Mouse (Mus musculus) intestine, postnatal 0 days (tissue): ENCODE data around the gene Mkrn3. TPM values are rescaled to one million over a fixed set of nuclear protein-coding genes. Genes with fewer than 3 reads are reported as not detected.
A peak's percentile ranks its signal among the peaks of the same experiment; 100 is the strongest.

ENCODE experiments used
- ATAC-seq: fragments of 200-750 bp; cut with Nextera tagmentation; 2 replicates; pipeline ENCODE4 v1.8.0; 2017; ENCODE audit warnings: mild to moderate bottlenecking, moderate TSS enrichment, moderate library complexity
- H3K27ac ChIP-seq: fragments of 300-500 bp; sonication (generic); 2 replicates; pipeline ENCODE4 v1.5.1; 2014; ENCODE audit warnings: mild to moderate bottlenecking, low read depth, low read length, moderate library complexity
- H3K27me3 ChIP-seq: fragments of 300-500 bp; sonication (generic); replicated peaks from 2 replicates; pipeline ENCODE4 v1.6.1; 2014; ENCODE audit warnings: low read length, mixed read lengths; ENCODE audit not compliant: control insufficient read depth, insufficient read depth
- H3K36me3 ChIP-seq: fragments of 300-500 bp; sonication (generic); 2 replicates; pipeline ENCODE4 v1.6.1; 2014; ENCODE audit warnings: mild to moderate bottlenecking, moderate library complexity; ENCODE audit not compliant: control insufficient read depth, insufficient read depth
- H3K4me1 ChIP-seq: fragments of 300-500 bp; sonication (generic); replicated peaks from 2 replicates; pipeline ENCODE4 v1.6.1; 2014; ENCODE audit warnings: antibody characterized with exemption, low read length, mixed read lengths; ENCODE audit not compliant: control insufficient read depth, insufficient read depth
- H3K4me2 ChIP-seq: fragments of 300-500 bp; sonication (generic); replicated peaks from 2 replicates; pipeline ENCODE4 v1.6.1; 2014; ENCODE audit warnings: low read depth, mild to moderate bottlenecking, moderate library complexity
- H3K4me3 ChIP-seq: fragments of 300-500 bp; sonication (generic); 2 replicates; pipeline ENCODE4 v1.5.1; 2014; ENCODE audit warnings: low read depth, low read length
- H3K9ac ChIP-seq: fragments of 300-500 bp; sonication (generic); 2 replicates; pipeline ENCODE4 v1.6.1; 2014; ENCODE audit warnings: mild to moderate bottlenecking, low read depth, low read length
- H3K9me3 ChIP-seq: fragments of 300-500 bp; sonication (generic); 2 replicates; pipeline ENCODE4 v1.6.1; 2016; ENCODE audit warnings: mixed run types; ENCODE audit not compliant: control insufficient read depth
- CTCF ChIP-seq: sonication (generic); IDR thresholded peaks from 2 replicates; pipeline ENCODE4 v1.5.1; 2016; ENCODE audit warnings: low read depth, mild to moderate bottlenecking, control low read depth, antibody characterized with exemption, moderate library complexity
- WGBS: fragments of 180-500 bp; shearing (Covaris S2); extraction: QIAGEN DNeasy Blood & Tissue Kit; methylation state at CpG from one replicate; pipeline ENCODE4 v1.1.7; 2014; 5-methylcytosine and 5-hydroxymethylcytosine counted together
- polyA plus RNA-seq: library from polyadenylated mRNA; unstranded; fragments of >200 nt; fragmentation: Nextera tagmentation; extraction: Ambion mirVana; gene quantifications from 2 replicates; pipeline ENCODE4 v1.2.1, GENCODE M21; 2015

Gene Mkrn3
- polyA plus RNA-seq, 1 experiment from 2014 or later = 1.6 TPM

DNA sequence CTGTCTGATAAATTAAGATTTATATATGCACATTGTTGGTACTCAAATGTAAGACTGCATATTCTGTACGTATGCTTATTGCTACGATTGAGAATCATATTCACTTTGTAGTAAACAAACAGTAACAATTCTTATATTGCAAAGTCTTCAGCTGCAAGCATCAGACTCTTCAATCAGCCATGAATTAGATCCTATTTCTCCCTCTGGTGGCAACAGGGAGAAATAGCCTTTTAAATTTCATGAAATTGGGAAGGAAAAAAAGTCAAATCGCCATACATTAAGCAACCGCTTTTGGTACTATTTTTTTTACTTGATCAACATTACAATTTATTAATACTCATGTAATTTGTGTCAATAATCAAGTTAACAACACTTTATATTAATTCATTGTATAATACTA lies 31.6 kb downstream of the Mkrn3 start:
- H3K9ac ChIP-seq = no peak overlapping the region
- no peak for ATAC-seq

DNA sequence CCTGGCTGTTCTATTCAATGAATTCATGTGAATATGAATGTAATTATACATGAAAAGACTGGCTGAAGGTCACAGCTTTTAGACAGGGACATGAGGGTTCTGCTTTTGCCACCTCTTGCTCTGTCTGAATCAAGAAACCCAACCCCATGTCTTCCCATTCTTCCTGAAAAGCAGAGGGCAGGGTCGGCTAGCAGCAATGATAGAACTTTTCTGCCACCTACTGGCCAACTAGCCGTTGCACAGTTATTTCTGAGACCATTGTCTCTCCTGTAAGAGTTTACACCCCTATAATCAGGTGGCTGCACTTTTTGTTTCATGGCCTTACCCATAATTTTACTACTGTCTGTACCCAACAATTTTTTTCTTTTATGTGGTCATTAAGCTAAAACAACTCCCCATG lies 37.5 kb downstream of the Mkrn3 start:
- H3K4me2 ChIP-seq = no peak overlapping the region
- H3K9me3 ChIP-seq = no peaks in the 10 kb centered on the region
- no peaks in the 10 kb centered on the region for H3K27me3 ChIP-seq
- WGBS = 10% methylated on average over 2 of the region's 2 CpGs
- no peaks in the 10 kb centered on the region for H3K36me3 ChIP-seq
- H3K9ac ChIP-seq = no peak overlapping the region
- H3K4me3 ChIP-seq = no peak overlapping the region
- H3K27ac ChIP-seq = no peak overlapping the region
- peak; percentile 73 for TF ChIP-seq CTCF
- no peak for ATAC-seq
- H3K4me1 ChIP-seq = no peaks in the 10 kb centered on the region

More for the DNA sequence above, 31.6 kb downstream of the Mkrn3 start:
- peak; percentile 46 for TF ChIP-seq CTCF
- H3K36me3 ChIP-seq = no peaks in the 10 kb centered on the region
- no peak overlapping the region for H3K27ac ChIP-seq
- H3K4me1 ChIP-seq = no peaks in the 10 kb centered on the region
- H3K4me2 ChIP-seq = no peak overlapping the region
- no peaks in the 10 kb centered on the region for H3K27me3 ChIP-seq
- H3K4me3 ChIP-seq = no peak overlapping the region
- 40% methylated on average over 4 of the region's 4 CpGs for WGBS
- no peaks in the 10 kb centered on the region for H3K9me3 ChIP-seq

GRCm38 (mm10) chr7:62378529-62378928 lies 41.4 kb downstream of the Mkrn3 start:
- Histone ChIP-seq H3K27me3 (no peaks in the 10 kb centered on the region), H3K4me1 (no peaks in the 10 kb centered on the region), H3K36me3 (no peaks in the 10 kb centered on the region), H3K27ac (no peak overlapping the region), H3K9ac (no peak overlapping the region), H3K9me3 (no peaks in the 10 kb centered on the region), H3K4me3 (no peak overlapping the region), H3K4me2 (no peak overlapping the region)
- WGBS = 91% methylated on average over 9 of the region's 9 CpGs
- no peak; the same call in 1 of the 2 replicates for ATAC-seq
- no peak for TF ChIP-seq CTCF

GRCm38 (mm10) chr7:62377313-62377712 lies 42.6 kb downstream of the Mkrn3 start:
- 30% methylated on average over 14 of the region's 14 CpGs for WGBS
- Histone ChIP-seq H3K27ac (no peak overlapping the region), H3K36me3 (no peaks in the 10 kb centered on the region), H3K4me1 (no peaks in the 10 kb centered on the region), H3K4me3 (peak overlapping the region; percentile 27), H3K9me3 (no peaks in the 10 kb centered on the region), H3K4me2 (peak overlapping the region; percentile 57), H3K27me3 (no peaks in the 10 kb centered on the region), H3K9ac (no peak overlapping the region)
- TF ChIP-seq CTCF = no peak
- no peak for ATAC-seq

DNA sequence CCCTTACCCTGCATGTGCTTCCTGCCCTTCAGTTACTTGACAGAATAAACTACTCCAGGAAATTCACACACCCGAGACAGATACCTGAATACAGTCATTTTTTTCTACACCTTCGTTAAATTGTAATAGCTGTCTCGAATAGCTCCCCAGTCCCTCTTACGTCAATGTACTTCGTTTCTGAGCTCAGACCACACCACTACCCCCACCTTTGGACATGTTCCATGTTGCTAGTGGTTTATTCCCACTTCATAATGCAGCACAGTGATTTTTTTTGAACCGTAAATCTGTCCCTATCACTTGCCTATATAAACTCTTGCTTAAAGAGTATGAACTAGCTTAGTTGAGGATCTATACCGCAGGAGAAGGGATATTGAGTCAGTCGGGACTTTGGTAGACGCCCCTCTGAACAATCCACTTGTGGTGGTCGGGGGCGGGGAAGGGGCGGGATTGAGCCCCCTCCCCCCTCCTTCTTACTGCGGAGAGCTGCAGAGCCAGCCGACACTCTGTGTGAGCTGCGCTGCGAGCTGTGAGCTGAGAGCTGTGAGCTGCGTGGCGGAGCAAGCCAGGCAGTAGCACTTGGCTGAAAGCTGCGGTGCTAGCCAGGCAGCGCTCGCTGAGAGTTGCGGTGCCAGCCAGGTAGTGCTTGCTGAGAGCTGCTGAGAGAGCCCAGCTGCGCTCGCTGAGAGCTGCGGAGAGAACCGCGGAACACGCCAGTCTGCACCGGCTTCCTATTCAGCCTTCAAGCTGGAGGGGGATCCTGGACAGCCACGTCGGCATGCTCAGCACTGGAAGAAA lies 43.2 kb downstream of the Mkrn3 start, which contains the start of gene Magel2:
Gene Magel2 (plus strand): TSS at position 501 of the 795 bp plus-strand sequence.
- no peak within 1 kb of the TSS for H3K27ac ChIP-seq
- H3K36me3 ChIP-seq = no peaks in the 10 kb centered on the region
- no peak for TF ChIP-seq CTCF
- WGBS = 21% methylated on average over 31 of the region's 31 CpGs
- H3K4me3 ChIP-seq = peak within 1 kb of the TSS; percentile 27
- no peaks in the 10 kb centered on the region for H3K27me3 ChIP-seq
- no peaks in the 10 kb centered on the region for H3K4me1 ChIP-seq
- peak within 1 kb of the TSS; percentile 57 for H3K4me2 ChIP-seq
- H3K9ac ChIP-seq = no peak within 1 kb of the TSS
- ATAC-seq = peak; percentile 45; the same call in 1 of the 2 replicates
- H3K9me3 ChIP-seq = no peaks in the 10 kb centered on the region

- no peak overlapping the region for H3K4me2 ChIP-seq
- no peaks in the 10 kb centered on the region for H3K9me3 ChIP-seq
- 32% methylated on average over 4 of the region's 4 CpGs for WGBS
- H3K36me3 ChIP-seq = no peaks in the 10 kb centered on the region
- no peak overlapping the region for H3K4me3 ChIP-seq
- ATAC-seq = no peak
- TF ChIP-seq CTCF = peak; percentile 58
- no peaks in the 10 kb centered on the region for H3K27me3 ChIP-seq
- H3K9ac ChIP-seq = no peak overlapping the region
- no peaks in the 10 kb centered on the region for H3K4me1 ChIP-seq
- no peak overlapping the region for H3K27ac ChIP-seq
Measured at GRCm38 (mm10) chr7:62375658-62376057, 44.3 kb downstream of the Mkrn3 start.

Other genes with a start within 250 kb of the Mkrn3 start
- 22.9 and 23.7 TPM in 2 replicates for gene Ndn, start 73.6 kb downstream of the Mkrn3 start, polyA plus RNA-seq
- 0.08 and 0.14 TPM in 2 replicates for gene Magel2, start 43.1 kb downstream of the Mkrn3 start, polyA plus RNA-seq
- 5.2 and 5.5 TPM in 2 replicates for gene Peg12, start 44.4 kb upstream of the Mkrn3 start, polyA plus RNA-seq